In the genomic region with DNA sequence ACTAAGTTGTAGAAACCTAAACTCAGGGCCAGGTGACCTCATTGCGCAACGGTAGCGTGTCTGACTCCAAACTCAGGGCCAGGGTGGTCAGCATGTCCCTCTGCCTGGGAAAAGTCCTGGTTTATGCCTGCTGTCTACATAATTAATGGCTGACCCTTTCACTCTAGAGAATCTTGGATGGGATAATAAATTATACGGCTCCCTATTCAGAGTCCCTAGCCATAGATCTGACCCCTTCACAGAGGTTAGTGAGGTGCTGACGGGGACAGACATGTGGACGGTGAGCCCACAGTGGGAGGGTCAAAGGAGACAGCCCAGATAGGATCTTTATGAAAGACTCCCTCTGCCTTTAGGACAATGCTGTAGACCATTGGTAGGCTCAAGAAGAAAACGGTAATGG, we compare ENCODE assay signal across 14 mouse cellular contexts.
"Had no signal": no experiment of that assay in that cellular context is flagged by ENCODE, and none has a peak within 500 bp of the region (broad histone marks: within the 10 kb centered on the region; RNA-seq: fewer than 3 reads in every experiment).

No protein-coding gene starts in this region.

- H3K4me3 ChIP-seq: limb, embryonic 13.5 days; midbrain, embryonic 10.5 days had no signal

- H3K4me2 ChIP-seq: limb, embryonic 13.5 days; lung, embryonic 14.5 days had no signal

- H3K9ac ChIP-seq: limb, embryonic 13.5 days; lung, embryonic 14.5 days had no signal

- H3K27ac ChIP-seq: kidney, postnatal 0 days; limb, embryonic 13.5 days; liver, embryonic 15.5 days; midbrain, embryonic 10.5 days had no signal

- H3K27me3 ChIP-seq: limb, embryonic 13.5 days had no signal

- H3K36me3 ChIP-seq: limb, embryonic 13.5 days; liver, embryonic 15.5 days; midbrain, embryonic 10.5 days had no signal

- H3K9me3 ChIP-seq: limb, embryonic 13.5 days; liver, embryonic 15.5 days; midbrain, embryonic 10.5 days had no signal

- DNase-seq: kidney, adult 11 months; kidney, adult 9 months; kidney, postnatal 36 days; layer of hippocampus, adult 9-11 months; layer of hippocampus, postnatal 36 days; left cerebral cortex, postnatal 4 days; lung, embryonic 14.5 days; lung, postnatal 10 days; lung, postnatal 4 days; right cerebral cortex, postnatal 14 days had no signal
